Mouse (Mus musculus): ENCODE data around the gene Snrpa1.

- TF ChIP-seq CTCF (IDR thresholded peaks at IDR 0.05; ENCODE audit: low read depth) (no peak), EP300 (optimal IDR thresholded peaks at IDR 0.05) (no peak)
These were observed 29.3 kb downstream of the Snrpa1 start for GRCm38 (mm10) chr7:66088077-66088476.

All from stomach, postnatal 0 days (tissue).